Mouse (Mus musculus) bone marrow, adult 2 months (tissue): ENCODE measurements around the gene Nell2. TPM values are rescaled to one million over a fixed set of nuclear protein-coding genes. Genes with fewer than 3 reads are reported as not detected.

Source experiments
- H3K27ac ChIP-seq: fragments of 200-500 bp; 2 replicates; pipeline ENCODE4 v1.5.1; 2012; ENCODE audit warnings: low read depth, mild to moderate bottlenecking, control low read depth, inconsistent platforms, low read length; ENCODE audit not compliant: control insufficient read depth, poor library complexity, insufficient read depth
- H3K4me1 ChIP-seq: fragments of 200-500 bp; 2 replicates; pipeline ENCODE4 v1.6.1; 2011; ENCODE audit warnings: low read length; ENCODE audit not compliant: control insufficient read depth, insufficient read depth
- H3K4me3 ChIP-seq: fragments of 200-500 bp; replicated peaks from 2 replicates; pipeline ENCODE3; 2011; ENCODE audit warnings: mild to moderate bottlenecking, low read depth, low read length, control low read depth; ENCODE audit not compliant: control insufficient read depth
- CTCF ChIP-seq: fragments of 200-500 bp; IDR thresholded peaks from 2 replicates; pipeline ENCODE4 v1.5.1; 2011; ENCODE audit warnings: low read length, control low read depth; ENCODE audit not compliant: control insufficient read depth, insufficient read depth
- POLR2A ChIP-seq: fragments of 200-500 bp; IDR thresholded peaks from 2 replicates; pipeline ENCODE4 v1.6.1; 2011; ENCODE audit warnings: low read depth, mild to moderate bottlenecking, control low read depth, low read length, borderline replicate concordance; ENCODE audit not compliant: control insufficient read depth
- WGBS: fragments of 180-500 bp; shearing (Covaris S2); methylation state at CpG from one replicate; pipeline ENCODE4 v1.1.7; 2018; 5-methylcytosine and 5-hydroxymethylcytosine counted together
- polyA plus RNA-seq: library from polyadenylated mRNA; stranded (reverse); fragments of >200 nt; gene quantifications from 2 replicates; pipeline ENCODE4 v1.2.4, GENCODE M21; 2011; ENCODE audit warnings: low replicate concordance; ENCODE audit not compliant: missing spikeins, insufficient read depth, insufficient read length

Nell2 gene
- polyA plus RNA-seq, 1 experiment, result not detected

DNA sequence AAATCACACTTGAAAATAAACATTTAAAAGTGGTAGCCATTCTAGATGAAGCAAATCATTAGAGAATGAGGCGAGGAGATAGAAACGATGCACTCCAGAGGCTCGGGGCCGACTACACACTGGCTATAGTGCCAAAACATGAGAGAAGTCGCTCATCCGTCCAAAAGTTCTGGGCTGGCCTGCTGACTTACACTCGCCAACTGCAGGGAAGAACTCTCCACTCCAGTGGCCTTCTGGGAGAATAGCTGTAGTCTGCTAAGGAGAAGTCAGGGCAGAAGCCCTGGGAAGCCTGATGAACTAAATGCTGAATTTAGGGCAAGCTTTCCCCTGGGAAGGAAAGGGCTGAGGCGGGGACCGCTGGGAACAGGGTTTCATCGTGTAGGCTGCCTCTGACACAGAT lies 231.8 kb downstream of the Nell2 start:
- Histone ChIP-seq H3K4me3 (no peak overlapping the region), H3K4me1 (no peaks in the 10 kb centered on the region), H3K27ac (no peak overlapping the region)
- 80% methylated on average over 10 of the region's 10 CpGs for WGBS
- TF ChIP-seq POLR2A, result no peak

DNA sequence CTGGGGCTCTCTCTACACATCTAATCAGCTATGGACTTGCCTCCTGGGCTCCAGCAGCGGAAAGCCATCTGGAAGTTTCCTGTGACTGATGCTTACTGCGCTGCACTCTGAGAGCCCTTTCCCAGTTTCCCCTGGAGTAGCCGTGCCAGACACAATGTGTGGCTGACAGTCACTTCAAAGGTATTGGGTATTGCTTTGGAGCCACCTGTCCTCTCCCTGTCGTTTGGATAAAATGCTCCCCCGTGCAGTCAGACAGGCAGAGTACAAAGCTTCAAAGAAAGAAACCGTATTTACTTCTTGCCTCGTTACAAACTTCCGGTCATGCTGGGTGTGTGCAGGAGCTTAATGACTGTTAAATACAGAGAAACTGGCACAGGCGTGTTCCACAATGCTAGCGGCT lies 239.3 kb downstream of the Nell2 start:
- no peak for TF ChIP-seq CTCF
- TF ChIP-seq POLR2A, result no peak
- no peak overlapping the region for H3K4me3 ChIP-seq
- no peaks in the 10 kb centered on the region for H3K4me1 ChIP-seq
- 68% methylated on average over 10 of the region's 10 CpGs for WGBS
- H3K27ac ChIP-seq, result no peak overlapping the region

DNA sequence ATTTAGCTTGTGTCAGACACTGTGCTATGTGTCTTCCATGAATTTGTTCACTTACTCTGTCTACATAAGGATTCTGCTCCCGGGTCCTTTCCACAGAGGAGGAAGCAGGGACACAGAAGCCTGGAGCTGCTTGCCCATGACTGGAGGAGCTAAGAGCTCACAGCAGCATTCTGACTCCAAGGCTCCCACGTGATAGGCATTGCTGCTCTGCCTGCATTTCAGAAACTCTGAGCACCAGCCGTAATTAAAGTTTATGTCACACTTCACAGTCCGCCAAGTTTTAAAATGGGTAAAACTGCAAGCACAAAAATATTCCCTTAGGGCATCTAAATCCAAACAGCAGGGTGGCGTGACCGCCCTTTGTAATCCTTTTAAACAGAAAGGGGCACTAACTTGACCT lies 243.2 kb downstream of the Nell2 start:
- H3K4me3 ChIP-seq, result no peak overlapping the region
- 81% methylated on average over 6 of the region's 6 CpGs for WGBS
- H3K4me1 ChIP-seq, result no peaks in the 10 kb centered on the region
- no peak for TF ChIP-seq CTCF
- no peak for TF ChIP-seq POLR2A
- no peak overlapping the region for H3K27ac ChIP-seq

DNA sequence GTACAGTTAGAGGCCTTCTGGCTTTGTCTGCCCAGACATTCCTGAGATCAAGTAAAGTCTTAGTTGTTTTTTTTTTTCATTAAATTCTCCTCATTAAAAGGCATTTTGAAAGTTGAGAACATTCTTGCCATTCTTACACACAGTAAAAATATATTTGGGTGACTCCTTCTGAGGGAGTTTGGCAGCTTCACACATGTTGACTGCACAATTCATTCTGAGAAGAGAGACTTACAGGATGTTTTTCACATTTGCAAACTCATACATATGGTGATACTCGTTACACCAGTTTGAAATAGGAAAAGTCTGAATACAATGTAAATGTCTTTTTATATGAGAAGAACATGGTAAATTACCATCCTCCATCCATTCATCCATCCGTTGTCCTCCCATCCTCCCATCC lies 247.4 kb downstream of the Nell2 start:
- TF ChIP-seq CTCF (no peak), POLR2A (no peak)
- no peaks in the 10 kb centered on the region for H3K4me1 ChIP-seq
- no peak overlapping the region for H3K4me3 ChIP-seq
- H3K27ac ChIP-seq, result no peak overlapping the region
- 69% methylated on average over 2 of the region's 2 CpGs for WGBS

DNA sequence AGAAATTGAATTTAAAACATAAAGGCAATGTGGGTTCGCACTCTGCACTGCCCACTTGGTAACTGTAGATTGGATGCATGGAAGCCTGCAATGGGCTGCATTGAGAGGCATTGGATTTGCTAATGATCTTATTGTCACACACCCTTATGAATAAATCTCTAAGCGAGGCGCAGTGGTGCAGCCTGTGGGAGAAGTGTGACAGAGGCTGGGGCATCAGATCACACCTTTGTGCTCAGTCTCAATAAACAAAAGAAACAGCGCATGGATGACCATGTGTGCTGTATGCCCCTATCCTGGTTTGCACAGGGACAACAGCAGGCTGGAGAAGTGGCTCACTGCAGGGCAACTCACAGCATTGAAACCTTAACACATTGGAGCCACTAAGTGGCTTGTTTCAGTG lies 250.4 kb downstream of the Nell2 start:
- no peaks in the 10 kb centered on the region for H3K4me1 ChIP-seq
- no peak for TF ChIP-seq POLR2A
- TF ChIP-seq CTCF, result no peak
- H3K27ac ChIP-seq, result no peak overlapping the region
- no peak overlapping the region for H3K4me3 ChIP-seq
- 87% methylated on average over 4 of the region's 4 CpGs for WGBS

DNA sequence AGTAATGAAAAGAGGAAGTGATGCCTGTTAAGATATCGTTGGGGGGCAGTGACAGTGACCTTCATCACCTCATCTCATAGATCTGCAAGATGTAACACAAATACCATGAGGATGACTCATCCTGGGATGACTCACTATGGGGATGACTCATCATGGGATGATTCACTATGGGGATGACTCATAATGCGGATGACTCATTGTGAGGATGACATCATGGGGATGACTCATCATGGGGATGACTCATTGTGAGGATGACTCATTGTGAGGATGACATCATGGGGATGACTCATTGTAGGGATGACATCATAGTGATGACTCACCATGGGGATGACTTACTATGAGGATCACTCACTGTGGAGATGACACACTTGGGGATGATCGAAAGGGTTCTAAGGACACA lies 251.8 kb downstream of the Nell2 start:
- 86% methylated on average over 3 of the region's 3 CpGs for WGBS
- no peak for TF ChIP-seq CTCF

DNA sequence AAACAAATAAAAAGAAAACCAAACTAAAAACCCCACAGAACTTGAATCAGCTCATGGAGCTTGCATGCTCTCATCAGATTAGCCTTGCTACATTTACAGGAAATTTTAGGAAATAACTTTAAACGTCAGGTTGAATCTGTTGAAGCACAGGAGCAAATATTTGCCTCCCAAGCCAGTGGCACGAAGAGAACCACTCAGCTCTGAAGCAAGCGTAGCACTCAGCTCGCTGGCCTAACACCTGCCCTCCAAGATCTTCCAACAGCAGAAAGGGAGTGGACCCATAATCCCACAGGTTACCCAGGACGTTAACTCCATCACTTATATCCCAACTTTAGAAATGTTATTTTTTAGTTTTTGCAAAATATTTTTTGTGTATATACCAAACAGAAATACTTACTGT lies 252.8 kb downstream of the Nell2 start:
- Histone ChIP-seq H3K27ac (no peak overlapping the region), H3K4me1 (no peaks in the 10 kb centered on the region), H3K4me3 (no peak overlapping the region)
- TF ChIP-seq POLR2A (no peak), CTCF (no peak)
- 71% methylated on average over 5 of the region's 5 CpGs for WGBS

More for the DNA sequence above, 251.8 kb downstream of the Nell2 start:
- no peaks in the 10 kb centered on the region for H3K4me1 ChIP-seq
- H3K4me3 ChIP-seq, result no peak overlapping the region
- no peak overlapping the region for H3K27ac ChIP-seq

DNA sequence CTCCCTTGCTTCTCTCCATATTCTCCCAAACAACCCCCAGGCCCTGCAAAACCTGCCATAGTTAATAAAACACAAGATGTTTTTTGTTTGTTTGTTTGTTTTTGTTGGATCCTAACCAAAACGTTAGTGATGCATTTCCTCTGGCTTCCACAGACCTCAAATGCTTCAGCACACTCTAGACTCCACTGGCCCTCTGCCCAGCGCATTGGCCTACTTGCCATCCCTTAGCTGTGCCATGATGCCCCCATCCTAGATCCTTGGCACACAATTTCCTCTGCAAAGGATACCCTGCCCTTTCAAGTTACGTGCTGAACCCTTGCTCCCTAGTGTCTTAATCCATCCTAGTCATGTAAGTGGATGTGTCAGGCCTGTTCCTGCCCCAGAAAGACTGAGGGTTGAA lies 255.1 kb downstream of the Nell2 start:
- WGBS, result 71% methylated on average over 3 of the region's 3 CpGs
- Histone ChIP-seq H3K4me3 (no peak overlapping the region), H3K4me1 (no peaks in the 10 kb centered on the region), H3K27ac (no peak overlapping the region)
- TF ChIP-seq POLR2A (no peak), CTCF (no peak)

DNA sequence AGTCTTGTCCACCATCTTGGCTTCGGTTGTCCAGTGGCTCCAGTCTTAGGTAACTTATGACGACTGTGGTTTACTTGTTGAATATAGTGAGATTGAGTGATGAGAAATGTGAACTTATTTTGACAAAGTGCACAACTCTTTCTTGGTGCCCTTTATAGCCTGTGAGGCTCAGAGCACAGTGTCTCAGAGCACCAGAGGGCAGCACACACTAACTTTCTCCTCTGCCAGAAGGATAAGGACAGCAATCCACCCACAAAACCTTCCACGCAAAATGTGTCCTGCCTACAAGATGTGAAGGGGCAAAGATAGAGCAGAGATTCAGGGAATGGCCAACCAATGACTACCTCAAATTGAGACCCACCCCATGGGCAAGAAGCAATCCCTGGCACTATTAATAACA lies 256.2 kb downstream of the Nell2 start:
- Histone ChIP-seq H3K27ac (no peak overlapping the region), H3K4me3 (no peak overlapping the region), H3K4me1 (no peaks in the 10 kb centered on the region)
- WGBS, result 84% methylated on average over 3 of the region's 3 CpGs
- TF ChIP-seq POLR2A (no peak), CTCF (no peak)
